Mouse (Mus musculus) limb, embryonic 11.5 days (tissue): ENCODE results near the gene Colgalt2. TPM values are rescaled to one million over a fixed set of nuclear protein-coding genes. Genes with fewer than 3 reads are reported as not detected.
A peak's percentile ranks its signal among the peaks of the same experiment; 100 is the strongest.

Experiments
- ATAC-seq: fragments of 200-750 bp; cut with Nextera tagmentation; 2 replicates; pipeline ENCODE4 v1.8.0; 2017; ENCODE audit warnings: low read depth; ENCODE audit not compliant: insufficient number of reproducible peaks, low FRiP score, low TSS enrichment
- DNase-seq: peaks from one replicate; pipeline ENCODE4 v3.0.0-alpha.2; 2015; ENCODE audit warnings: low spot score
- H3K27ac ChIP-seq: fragments of 300-500 bp; sonication (generic); replicated peaks from 2 replicates; pipeline ENCODE4 v1.5.1; 2014; ENCODE audit warnings: low read depth, mild to moderate bottlenecking, low read length
- H3K27me3 ChIP-seq: fragments of 300-500 bp; sonication (generic); 2 replicates; pipeline ENCODE4 v1.6.1; 2014; ENCODE audit warnings: mild to moderate bottlenecking, low read length, mixed read lengths; ENCODE audit not compliant: control insufficient read depth, insufficient read depth
- H3K36me3 ChIP-seq: fragments of 300-500 bp; sonication (generic); 2 replicates; pipeline ENCODE4 v1.6.1; 2014; ENCODE audit warnings: mild to moderate bottlenecking, low read length, moderate library complexity, mixed read lengths; ENCODE audit not compliant: control insufficient read depth, insufficient read depth
- H3K4me1 ChIP-seq: fragments of 300-500 bp; sonication (generic); 2 replicates; pipeline ENCODE4 v1.6.1; 2014; ENCODE audit warnings: low read length, mixed read lengths; ENCODE audit not compliant: control insufficient read depth, insufficient read depth
- H3K4me2 ChIP-seq: fragments of 300-500 bp; sonication (generic); 2 replicates; pipeline ENCODE4 v1.6.1; 2014; ENCODE audit warnings: low read depth, mild to moderate bottlenecking, moderate library complexity; ENCODE audit not compliant: severe bottlenecking
- H3K4me3 ChIP-seq: fragments of 300-500 bp; sonication (generic); 2 replicates; pipeline ENCODE4 v1.5.1; 2014; ENCODE audit warnings: low read depth, low read length
- H3K9ac ChIP-seq: fragments of 300-500 bp; sonication (generic); 2 replicates; pipeline ENCODE4 v1.6.1; 2014; ENCODE audit warnings: mild to moderate bottlenecking, low read length
- H3K9me3 ChIP-seq: fragments of 300-500 bp; sonication (generic); 2 replicates; pipeline ENCODE4 v1.6.1; 2016; ENCODE audit warnings: low read length; ENCODE audit not compliant: control insufficient read depth
- WGBS: fragments of 180-500 bp; shearing (Covaris S2); extraction: QIAGEN DNeasy Blood & Tissue Kit; methylation state at CpG from one replicate; pipeline ENCODE4 v1.1.7; 2014; 5-methylcytosine and 5-hydroxymethylcytosine counted together
- polyA plus RNA-seq: library from polyadenylated mRNA; unstranded; fragments of >200 nt; fragmentation: Nextera tagmentation; extraction: Ambion mirVana; gene quantifications from 2 replicates; pipeline ENCODE4 v1.2.1, GENCODE M21; 2014

The Colgalt2 gene
- polyA plus RNA-seq, 1 experiment from 2014 or later: 1.6 TPM

DNA sequence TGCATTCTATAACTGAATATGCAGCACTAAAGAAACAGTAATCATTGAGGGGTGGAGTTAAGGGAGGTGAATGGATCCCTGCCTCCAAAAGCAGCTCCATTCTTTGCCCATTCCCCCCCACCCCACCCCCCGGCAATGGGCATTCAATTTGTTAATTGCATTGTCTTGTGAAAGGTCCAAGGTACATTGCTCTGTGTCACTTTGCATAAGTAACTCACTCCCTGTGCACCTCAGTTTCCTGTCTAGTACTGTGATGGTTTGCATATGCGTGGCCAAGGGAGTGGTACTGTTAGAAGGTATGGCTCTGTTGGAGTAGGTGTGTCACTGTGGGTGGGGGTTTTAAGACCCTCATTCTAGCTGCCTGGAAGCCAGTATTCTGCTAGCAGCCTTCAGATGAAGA is 13.5 kb downstream of the Colgalt2 start:
- 92% methylated on average over 2 of the region's 2 CpGs for WGBS
- Histone ChIP-seq H3K4me2 (no peak overlapping the region), H3K4me1 (no peaks in the 10 kb centered on the region), H3K9me3 (peaks cover 3% of the 10 kb centered on the region; the same call in 1 of the 2 replicates), H3K9ac (no peak overlapping the region), H3K27me3 (no peaks in the 10 kb centered on the region), H3K27ac (no peak overlapping the region), H3K4me3 (no peak overlapping the region), H3K36me3 (no peaks in the 10 kb centered on the region)
- DNase-seq (no peak), ATAC-seq (no peak)

DNA sequence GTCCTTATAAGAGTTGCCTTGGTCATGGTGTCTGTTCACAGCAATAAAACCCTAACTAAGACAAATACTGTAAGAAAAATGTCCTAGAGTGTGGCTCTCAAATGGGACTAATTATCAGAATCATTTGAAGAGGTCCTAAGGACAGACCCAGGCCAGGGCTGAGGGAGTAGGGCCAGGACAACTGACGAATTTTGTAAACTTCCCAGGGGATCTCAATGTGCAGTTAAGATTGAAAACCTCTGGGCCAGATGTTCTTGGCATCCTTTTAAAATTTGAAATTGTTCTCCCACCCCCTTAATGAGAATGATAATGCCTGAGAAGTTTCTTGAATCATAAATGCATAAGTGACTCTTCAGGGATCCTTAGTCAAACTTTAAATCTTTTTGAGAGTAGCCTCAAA is 14.3 kb downstream of the Colgalt2 start:
- H3K9ac ChIP-seq: no peak overlapping the region
- no peaks in the 10 kb centered on the region for H3K36me3 ChIP-seq
- WGBS: 57% methylated on average over 1 of the region's 1 CpGs
- no peaks in the 10 kb centered on the region for H3K4me1 ChIP-seq
- H3K9me3 ChIP-seq: peaks cover 3% of the 10 kb centered on the region; the same call in 1 of the 2 replicates
- H3K27me3 ChIP-seq: no peaks in the 10 kb centered on the region
- H3K4me3 ChIP-seq: no peak overlapping the region
- H3K4me2 ChIP-seq: no peak overlapping the region
- H3K27ac ChIP-seq: no peak overlapping the region
- ATAC-seq (no peak), DNase-seq (no peak)

DNA sequence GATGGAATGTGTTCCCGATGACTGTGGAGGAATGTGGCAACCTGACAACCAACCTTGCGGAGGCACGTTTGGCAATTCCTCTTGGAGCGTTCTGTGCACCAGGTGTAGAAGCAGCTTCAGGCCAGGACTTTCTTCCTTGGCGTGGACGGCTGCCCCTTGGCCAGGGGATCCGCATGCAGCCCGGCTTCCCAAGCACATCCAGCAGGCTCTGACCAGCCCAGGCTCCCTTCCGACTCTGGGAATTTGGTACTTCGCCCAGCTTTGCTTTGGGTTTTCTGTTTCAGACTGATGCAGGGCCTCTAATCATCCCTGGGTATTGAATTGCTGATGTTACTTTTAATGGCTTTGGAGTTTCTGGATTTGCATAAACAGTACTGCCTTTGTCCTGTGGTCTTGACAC is 14.8 kb downstream of the Colgalt2 start:
- Histone ChIP-seq H3K4me3 (no peak overlapping the region), H3K4me2 (no peak overlapping the region), H3K27ac (no peak overlapping the region), H3K9me3 (peaks cover 3% of the 10 kb centered on the region; the same call in 1 of the 2 replicates), H3K36me3 (no peaks in the 10 kb centered on the region), H3K4me1 (no peaks in the 10 kb centered on the region), H3K27me3 (no peaks in the 10 kb centered on the region), H3K9ac (no peak overlapping the region)
- 82% methylated on average over 10 of the region's 10 CpGs for WGBS
- ATAC-seq (no peak), DNase-seq (no peak)

DNA sequence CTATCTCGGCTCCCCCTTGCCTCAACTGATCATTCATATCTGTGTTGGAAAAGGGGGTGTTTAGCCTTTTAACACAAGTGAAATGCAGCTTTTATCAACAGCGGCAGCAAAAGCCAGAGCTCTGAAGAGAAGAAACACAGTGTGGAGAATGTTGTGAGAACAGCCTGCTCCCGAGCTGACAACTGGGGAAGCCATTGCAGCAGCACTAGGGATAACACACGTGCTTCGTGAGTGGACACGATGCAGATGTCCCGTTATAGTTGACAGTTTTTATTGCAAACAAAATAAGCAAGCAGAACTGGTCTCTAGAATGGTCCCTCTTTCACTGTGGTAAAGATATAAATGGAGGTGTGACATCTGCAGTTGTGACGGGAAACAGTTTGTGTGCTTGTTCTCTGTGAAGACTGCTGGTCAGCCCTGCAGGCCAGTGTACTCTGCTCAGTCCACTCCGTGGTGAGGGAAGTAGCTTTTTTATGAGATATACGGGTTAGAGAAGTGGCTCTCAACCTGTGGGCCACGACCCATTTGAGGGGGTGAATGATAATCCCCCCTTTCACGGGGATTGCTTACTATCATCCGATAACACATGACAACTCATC is 16.8 kb downstream of the Colgalt2 start:
- 61% methylated on average over 13 of the region's 13 CpGs for WGBS
- Histone ChIP-seq H3K9me3 (peaks cover 3% of the 10 kb centered on the region; the same call in 1 of the 2 replicates), H3K27me3 (no peaks in the 10 kb centered on the region), H3K4me1 (no peaks in the 10 kb centered on the region), H3K9ac (no peak overlapping the region), H3K27ac (no peak overlapping the region), H3K4me3 (no peak overlapping the region), H3K36me3 (no peaks in the 10 kb centered on the region), H3K4me2 (no peak overlapping the region)
- DNase-seq (no peak), ATAC-seq (no peak)

DNA sequence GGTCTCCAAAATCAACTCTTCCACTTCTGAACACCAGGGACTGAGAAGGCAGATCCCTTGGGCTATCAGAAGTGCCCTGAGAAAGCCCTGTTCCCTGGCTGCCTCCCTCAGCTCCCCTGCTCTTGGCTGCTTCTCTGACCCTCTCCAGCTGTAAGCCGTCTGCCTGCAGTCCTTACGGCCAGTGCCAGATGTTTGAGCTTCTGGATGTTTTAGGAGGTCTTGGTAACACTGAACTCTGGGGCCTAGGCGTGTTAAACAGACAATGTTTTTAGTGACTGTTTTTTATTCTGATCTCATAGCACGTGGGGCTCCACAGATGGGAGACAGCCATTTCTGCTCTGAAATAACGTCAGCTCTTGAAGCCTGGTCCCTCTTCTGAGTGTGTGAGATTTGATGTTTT is 18.0 kb downstream of the Colgalt2 start:
- H3K4me2 ChIP-seq: no peak overlapping the region
- ATAC-seq: no peak; the same call in 1 of the 2 replicates
- H3K27me3 ChIP-seq: no peaks in the 10 kb centered on the region
- H3K9ac ChIP-seq: no peak overlapping the region
- H3K4me1 ChIP-seq: no peaks in the 10 kb centered on the region
- WGBS: 6% methylated on average over 5 of the region's 5 CpGs
- DNase-seq: peak; percentile 44
- H3K27ac ChIP-seq: no peak overlapping the region
- H3K9me3 ChIP-seq: no peaks in the 10 kb centered on the region
- no peak overlapping the region for H3K4me3 ChIP-seq
- H3K36me3 ChIP-seq: no peaks in the 10 kb centered on the region

DNA sequence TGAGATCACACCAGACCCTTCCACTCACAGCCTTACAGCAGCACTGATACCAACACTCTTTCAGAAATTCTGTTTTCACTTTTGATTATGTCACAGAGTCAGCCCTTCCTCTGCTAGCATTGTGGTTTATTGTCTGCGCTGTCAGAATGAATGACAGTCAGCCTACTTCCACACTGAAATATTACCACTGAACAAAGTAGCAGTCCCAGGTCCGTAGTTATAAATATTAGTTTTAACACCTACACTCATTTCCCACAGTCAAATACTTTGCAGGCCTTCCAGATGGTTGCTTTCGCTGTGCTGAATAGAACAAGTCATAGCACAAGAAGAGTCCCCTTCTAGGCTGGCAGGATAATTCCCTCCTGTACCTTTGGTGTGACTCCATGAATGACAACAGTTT is 22.7 kb downstream of the Colgalt2 start:
- Histone ChIP-seq H3K4me1 (peaks cover 4% of the 10 kb centered on the region; the same call in 1 of the 2 replicates), H3K27me3 (no peaks in the 10 kb centered on the region), H3K9ac (no peak overlapping the region), H3K4me3 (no peak overlapping the region), H3K36me3 (no peaks in the 10 kb centered on the region), H3K9me3 (no peaks in the 10 kb centered on the region), H3K27ac (no peak overlapping the region), H3K4me2 (no peak overlapping the region)
- DNase-seq (no peak), ATAC-seq (no peak)
- WGBS: 63% methylated on average over 3 of the region's 3 CpGs

DNA sequence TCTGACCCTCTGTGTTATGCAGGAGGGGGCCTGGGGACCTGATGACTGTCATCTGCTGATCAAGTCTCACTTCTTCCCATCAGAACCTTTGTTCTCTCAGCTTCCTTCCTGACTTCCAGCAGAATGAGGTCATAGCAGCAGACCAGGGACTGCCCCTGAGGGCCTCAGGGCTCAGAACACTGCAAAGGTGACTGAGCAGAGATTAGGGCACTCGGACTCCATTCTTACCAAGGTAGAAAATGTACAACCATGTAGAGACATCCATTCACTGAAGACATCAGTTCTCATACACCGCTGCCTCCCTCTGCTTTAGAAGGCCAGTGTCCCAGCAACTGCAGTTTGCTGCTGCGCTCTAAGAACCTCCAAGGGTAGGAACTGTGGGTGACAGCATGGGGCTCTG is 23.4 kb downstream of the Colgalt2 start:
- H3K4me2 ChIP-seq: no peak overlapping the region
- WGBS: 80% methylated on average over 3 of the region's 3 CpGs
- DNase-seq (no peak), ATAC-seq (no peak)
- no peaks in the 10 kb centered on the region for H3K36me3 ChIP-seq
- H3K4me3 ChIP-seq: no peak overlapping the region
- H3K9ac ChIP-seq: no peak overlapping the region
- peaks cover 4% of the 10 kb centered on the region; the same call in 1 of the 2 replicates for H3K4me1 ChIP-seq
- H3K27me3 ChIP-seq: no peaks in the 10 kb centered on the region
- H3K9me3 ChIP-seq: no peaks in the 10 kb centered on the region
- H3K27ac ChIP-seq: no peak overlapping the region

DNA sequence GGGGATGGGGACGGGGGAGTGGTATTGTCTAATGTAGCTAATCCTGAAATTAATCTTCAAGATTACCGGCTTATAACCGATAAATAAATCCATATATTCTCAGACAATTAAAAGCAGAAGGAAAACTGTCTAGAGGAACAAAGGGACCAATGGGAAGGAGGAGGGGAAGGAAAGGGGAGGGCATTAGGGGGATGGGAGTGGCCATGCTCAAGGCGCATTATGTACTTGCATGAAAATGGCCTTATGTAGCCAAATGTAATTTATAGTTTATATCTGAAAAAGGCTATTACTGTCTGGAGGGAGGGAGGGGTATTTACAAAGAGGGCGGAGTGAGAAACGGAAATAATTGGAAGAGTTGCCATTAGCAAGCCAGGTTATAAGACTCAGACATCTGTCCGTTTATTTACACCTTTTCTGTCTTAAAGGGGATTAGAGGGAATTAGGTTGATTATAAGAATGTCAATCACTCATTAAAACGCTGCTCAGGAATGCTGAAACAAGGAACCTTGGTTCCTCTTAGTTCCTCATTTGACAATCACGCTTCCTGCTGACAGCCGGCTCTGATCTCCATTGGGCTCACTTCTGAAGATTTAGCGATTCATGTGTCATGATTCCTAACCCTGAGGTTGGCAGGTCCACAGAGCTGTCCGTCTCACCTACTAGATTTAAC is 28.4 kb downstream of the Colgalt2 start:
- H3K27ac ChIP-seq: no peak overlapping the region
- no peaks in the 10 kb centered on the region for H3K9me3 ChIP-seq
- no peaks in the 10 kb centered on the region for H3K36me3 ChIP-seq
- H3K4me3 ChIP-seq: no peak overlapping the region
- no peak for DNase-seq
- no peaks in the 10 kb centered on the region for H3K27me3 ChIP-seq
- no peak overlapping the region for H3K9ac ChIP-seq
- ATAC-seq: no peak
- no peak overlapping the region; the same call in 1 of the 2 replicates for H3K4me2 ChIP-seq
- 55% methylated on average over 12 of the region's 12 CpGs for WGBS
- H3K4me1 ChIP-seq: peaks cover 2% of the 10 kb centered on the region; the same call in 1 of the 2 replicates
